Mouse (Mus musculus) gastrocnemius, postnatal 10 days (tissue): ENCODE data around the gene Pla2g16. TPM values are rescaled to one million over a fixed set of nuclear protein-coding genes. Genes with fewer than 3 reads are reported as not detected.
A peak's percentile ranks its signal among the peaks of the same experiment; 100 is the strongest.

Experiments
- DNase-seq: peaks from one replicate; pipeline ENCODE4 v3.0.0; 2021; ENCODE audit warnings: mixed read lengths
- total RNA-seq, 2 experiments: library from RNA; stranded (reverse); gene quantifications; 2 replicates each; pipeline ENCODE4 v1.2.3; 2021

The Pla2g16 gene
- total RNA-seq, 2 experiments from 2014 or later, result 61.0 to 61.6 TPM

DNA sequence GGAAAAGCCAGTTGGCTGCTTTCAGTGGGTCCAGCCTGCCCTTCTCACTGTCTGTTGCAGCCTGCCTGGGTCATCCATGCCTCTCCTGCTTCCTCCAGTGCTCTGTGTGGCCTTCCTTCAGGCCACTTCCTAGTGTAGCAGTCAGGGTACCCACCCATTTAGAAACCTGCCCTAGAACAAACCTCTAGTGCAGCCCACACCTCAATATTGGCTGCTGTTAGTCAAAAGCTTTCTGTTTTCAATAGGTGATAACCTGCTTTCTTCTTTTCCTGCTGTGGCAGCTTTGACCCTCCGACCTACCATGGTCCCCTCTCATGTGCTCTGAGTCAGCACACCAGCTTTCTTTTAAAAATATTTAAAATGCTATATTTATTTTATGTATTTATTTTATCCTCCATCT, 7.2 kb downstream of the Pla2g16 start:
- DNase-seq, result no peak

DNA sequence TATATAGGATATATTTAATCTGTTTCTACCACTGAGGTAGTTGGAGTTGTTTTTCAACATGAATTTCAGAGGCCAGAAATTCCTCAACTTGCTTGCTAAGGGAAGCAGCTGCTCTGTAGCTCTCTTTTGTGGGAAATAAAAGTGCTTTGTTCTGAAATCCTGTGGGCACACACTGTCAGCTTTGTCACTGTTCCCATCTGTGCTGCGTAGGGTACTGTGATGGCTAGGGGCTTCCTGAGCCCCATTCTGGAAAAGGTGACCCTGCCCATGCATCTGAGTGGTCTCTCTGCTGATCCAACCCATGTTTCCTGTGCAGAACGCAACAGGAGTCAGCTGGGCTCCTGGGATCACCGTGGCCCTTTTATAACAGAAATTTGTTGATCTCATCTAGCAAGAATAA, 9.6 kb downstream of the Pla2g16 start:
- DNase-seq, result no peak

DNA sequence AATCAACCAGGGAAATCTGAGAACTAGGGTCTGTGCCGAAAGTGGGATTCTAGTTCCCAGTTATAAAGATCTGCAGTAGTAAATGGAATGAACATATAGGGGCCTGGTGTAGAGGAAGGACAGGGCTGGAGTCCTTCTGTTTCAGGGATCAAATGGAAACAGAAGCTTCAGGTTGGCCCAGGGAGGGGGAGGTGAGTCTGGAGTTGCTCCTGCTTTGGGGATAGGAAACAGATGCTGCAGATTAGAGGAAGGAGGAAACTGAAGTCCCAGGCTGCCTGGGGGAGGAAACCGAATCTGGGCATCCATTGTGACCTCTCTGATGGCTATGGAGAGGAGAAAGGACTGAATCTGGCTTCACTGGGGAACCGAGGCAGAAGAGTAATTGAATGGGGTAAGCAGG, 11.1 kb downstream of the Pla2g16 start:
- DNase-seq, result no peak

DNA sequence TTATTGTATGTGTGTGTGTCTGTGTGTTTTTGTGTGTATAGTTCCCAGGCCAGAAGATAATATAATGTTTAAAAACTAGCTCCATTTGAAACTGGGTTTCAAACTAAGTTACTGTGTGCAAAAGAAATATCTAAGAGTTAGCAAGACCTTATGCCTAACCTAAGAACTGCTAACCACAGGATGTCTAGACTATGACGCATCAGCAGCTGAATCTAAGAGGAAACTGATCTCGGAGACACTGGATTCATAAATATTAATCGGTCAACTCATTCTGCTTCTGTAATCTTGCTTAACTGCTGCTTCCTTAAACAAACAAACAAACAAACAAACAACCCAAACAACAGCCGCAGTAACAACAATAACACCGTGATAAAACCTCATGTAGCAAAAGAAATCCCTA, 12.4 kb downstream of the Pla2g16 start:
- DNase-seq, result no peak

DNA sequence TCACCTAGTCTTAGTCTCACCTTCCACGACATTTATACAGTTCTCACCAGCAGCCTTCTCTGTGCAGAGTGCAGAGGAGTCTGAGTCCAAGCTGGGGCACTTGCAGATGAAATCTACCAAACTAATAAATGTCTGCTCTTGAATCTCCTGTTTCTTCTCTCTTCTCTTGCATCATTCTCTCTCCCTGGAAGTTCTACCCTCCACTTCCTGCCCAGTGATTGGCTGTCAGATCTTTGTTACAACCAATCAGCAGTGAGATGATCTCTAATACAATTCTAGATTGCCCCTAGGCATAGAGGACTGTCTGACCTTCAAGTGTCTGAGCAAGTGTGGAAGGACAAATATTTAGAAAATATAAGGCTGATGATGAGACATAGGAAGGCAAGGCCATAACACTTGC, 18.9 kb downstream of the Pla2g16 start:
- DNase-seq, result no peak

DNA sequence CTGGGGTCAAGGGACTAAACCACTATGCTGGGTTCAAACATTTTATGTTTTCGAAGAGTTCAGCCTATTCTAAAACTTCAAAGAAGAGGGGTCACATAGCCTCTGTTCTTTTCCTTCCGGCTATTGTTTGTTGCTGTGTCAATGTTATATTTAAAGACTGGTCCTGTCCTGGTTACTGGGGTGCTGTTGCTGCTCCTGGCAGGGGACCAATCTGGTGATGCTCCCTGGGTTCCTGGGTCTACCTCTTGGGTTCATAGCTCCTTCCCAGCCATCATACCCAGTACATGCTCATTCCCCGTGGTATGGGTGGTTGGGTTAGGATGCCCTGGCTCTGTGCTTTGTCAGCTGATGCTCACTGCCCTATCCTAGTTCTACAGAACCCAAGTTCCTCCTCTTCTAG, 20.5 kb downstream of the Pla2g16 start:
- DNase-seq, result no peak

DNA sequence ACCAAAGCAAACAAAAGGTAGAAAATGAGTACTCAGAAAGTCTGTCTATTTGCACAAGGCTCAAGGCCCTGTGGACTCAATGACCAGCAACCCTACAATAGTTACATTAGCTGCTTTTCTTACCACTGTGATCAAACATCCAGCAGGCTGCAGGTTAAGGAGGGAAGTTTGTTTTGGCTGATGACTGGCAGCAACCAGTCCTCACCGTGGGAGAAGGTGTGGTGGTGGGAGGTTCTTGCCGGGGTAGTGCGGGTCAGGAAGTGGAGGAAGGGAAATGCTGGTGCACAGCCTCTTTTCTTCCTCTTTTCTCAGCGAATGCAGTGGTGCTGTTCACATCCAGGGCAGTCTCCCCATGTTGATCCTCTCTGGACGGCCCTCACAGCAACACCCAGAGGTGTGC, 23.8 kb downstream of the Pla2g16 start:
- DNase-seq, result no peak

DNA sequence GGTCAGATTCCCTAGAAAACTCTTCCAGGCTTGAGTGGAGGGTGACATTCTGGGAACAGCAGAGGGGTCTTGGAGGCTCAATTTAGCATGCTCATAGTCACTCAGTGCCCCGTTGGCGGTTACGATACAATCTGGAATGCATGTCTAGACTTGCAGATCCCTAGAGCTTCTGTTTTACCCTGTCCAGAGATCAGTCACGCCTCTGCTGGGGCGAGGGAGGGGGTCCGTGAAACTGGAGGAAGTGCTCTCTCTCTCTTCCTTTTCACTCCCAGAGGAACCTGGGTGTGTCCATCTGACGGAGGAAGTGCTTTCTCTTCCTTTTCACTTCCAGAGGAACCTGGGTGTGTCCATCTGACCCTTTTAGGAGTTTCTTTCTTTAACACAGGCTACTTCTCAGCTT, 25.8 kb downstream of the Pla2g16 start:
- DNase-seq, result no peak

DNA sequence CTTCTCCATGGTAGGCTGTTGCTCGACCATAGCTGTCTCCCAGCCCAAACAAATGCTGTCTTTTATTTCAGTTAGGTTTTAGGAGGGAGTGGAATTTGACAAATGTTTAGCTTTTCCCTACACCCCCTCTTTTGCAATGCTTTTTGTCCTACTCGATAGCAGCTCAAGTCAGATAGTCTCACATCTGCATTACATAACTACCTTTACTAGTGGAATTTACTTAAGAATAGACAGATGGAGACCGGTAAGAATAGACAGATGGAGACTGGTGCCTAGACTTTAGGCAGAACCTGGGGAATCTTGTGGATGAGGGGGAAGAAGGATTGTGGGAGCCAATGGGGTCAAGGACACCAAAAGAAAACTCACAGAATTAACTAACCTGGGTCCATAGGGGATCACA, 26.3 kb downstream of the Pla2g16 start:
- DNase-seq, result no peak

DNA sequence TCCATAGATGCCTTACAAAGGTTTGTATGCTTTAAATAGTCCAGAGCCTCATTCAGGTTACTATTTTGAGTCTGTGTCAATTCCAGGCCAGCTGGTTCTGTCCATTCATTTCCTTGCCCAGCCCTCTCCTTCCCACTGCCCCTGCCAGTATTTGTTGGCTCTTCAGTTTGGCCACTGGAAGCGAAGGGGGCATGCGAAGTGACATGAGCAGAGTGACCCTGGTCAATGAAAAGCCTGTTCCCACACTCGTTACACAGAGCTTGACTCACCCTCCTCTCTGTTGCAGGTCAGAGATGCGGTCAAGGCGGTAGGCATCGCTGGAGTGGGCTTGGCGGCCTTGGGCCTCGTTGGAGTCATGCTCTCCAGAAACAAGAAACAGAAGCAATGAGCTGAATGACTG, 28.0 kb downstream of the Pla2g16 start:
- DNase-seq, result no peak

DNA sequence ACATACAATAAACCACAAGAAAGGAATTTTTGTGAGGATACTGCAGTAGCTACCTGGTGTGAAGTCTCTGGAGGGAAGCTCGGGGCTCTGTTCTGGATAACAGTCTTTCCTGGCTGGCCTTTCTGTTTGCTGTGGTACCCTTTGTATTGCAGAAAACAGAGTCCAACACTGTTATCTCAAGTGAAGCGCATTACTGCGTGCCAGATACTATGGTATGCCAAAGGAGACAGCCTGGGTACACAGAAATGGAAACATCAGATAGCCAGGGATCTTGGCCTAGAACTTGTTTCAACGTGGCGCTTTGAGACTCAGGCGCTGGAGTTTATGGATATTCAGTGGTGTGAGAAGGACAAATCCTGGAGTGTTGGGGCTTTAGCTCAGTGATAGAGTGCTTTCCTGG, 28.5 kb downstream of the Pla2g16 start:
- no peak for DNase-seq

DNA sequence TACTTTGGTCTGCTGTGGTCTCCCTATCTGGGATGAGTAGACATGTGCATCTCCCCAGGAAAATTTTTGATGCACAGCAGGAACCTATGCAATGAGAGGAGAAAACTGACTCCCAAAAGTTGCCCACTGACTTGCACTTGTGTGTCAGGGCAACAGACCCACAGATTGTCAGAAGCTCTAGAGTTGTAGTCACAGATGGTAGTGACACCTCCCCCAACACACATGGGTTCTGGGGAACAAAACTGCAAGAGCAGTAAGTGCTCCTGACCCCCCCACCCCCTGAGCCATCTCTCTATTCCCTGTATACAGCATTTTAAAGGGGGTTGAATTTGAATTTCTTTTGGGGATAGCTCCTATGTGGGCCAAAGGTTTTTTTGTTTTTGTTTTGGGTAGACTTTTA, 33.5 kb downstream of the Pla2g16 start:
- no peak for DNase-seq

DNA sequence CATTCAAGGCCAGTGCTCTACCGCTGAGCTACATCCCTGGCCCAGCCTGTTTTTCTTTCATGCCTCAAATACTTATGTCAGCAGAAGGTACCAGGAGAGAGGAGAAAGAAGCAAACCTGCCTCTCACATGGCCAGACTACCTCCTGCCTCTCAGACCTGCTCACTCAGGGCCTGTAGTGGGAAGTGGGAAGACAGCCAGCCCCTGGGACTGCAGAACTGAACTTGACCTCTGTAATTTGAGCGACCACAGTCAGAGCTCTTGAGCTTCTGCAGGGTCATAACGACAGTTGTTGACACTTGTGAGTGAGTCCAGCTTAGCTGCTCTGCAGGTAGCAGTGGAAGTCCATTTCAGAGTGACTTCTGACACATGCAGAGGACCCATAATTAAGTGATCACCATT, 34.8 kb downstream of the Pla2g16 start:
- peak; percentile 29 for DNase-seq

DNA sequence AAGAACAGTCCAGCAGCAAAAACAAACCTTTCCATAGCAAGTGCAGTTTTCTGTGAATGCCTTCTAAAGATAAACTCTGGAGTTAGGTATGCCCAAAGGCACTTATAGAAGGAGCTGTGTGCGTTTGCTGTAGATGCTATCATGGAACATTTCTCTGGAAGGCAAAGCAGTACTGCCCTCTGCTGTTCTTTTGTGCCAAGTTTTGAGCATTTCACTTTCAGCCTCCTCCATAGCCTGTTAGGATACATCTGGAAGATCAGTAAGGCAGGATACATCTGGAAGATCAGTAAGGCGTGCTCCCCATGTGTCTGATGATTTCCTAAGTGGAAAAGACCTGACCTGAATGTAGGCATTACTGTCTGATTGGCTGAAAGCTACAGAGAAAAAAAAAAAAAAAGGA, 38.3 kb downstream of the Pla2g16 start:
- DNase-seq, result no peak

DNA sequence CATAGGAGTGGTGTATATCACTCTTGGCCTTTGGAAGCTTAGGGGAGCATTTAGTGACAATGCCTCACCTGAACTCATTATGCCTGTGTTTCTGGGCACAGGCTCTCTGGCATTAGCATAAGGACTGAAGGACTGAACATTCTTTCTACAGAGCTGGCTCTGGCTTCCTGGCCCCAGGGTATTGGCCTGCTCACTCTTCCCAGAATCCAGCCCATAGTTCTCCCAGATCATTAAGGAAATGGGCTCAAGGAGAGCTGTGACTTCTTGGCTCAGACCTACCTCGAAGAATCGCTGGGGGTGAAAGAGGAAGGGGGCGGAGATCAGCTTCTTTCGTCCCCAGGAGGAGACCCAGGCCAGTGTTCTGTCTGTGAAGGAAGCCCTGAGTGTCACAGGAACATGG, 41.2 kb downstream of the Pla2g16 start:
- DNase-seq, result no peak

DNA sequence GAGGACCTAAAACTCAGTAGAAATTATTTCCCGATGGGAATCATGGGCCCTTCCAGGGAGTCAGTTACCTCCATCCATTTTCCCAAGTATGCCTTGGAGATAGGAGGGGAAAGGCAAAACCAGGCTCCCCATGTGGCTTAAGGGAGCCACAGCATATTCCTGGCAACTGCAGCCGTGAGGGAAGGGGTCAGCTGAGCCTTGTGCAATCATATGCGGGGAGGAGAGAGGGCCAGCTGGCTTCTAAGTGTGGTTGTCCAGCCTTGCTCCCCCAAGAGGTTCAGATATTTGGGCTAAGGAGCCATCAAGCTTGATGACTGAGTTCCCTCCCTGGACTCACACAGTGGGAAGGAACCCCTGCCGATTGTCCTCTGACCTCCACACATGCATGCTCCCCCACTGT, 44.3 kb downstream of the Pla2g16 start:
- DNase-seq, result no peak

DNA sequence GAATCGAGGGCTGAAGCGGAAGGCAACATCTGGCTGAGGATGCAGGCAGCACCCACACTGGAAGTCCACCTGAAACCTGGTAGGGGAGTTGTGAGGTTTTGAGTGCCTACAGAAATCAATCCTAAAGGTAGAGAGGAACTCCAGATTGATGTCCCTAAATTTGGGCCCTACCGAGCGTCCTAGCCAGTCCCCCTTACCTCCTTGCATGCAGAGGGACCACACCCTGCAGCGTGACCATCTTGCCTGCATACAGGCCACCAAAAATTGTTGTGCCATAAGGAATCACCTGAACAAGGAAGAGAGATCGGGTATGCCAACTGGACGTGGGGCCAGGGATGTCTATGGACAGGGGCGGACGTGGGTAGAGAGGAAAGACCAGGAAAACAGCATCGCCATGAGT, 46.8 kb downstream of the Pla2g16 start:
- no peak for DNase-seq

DNA sequence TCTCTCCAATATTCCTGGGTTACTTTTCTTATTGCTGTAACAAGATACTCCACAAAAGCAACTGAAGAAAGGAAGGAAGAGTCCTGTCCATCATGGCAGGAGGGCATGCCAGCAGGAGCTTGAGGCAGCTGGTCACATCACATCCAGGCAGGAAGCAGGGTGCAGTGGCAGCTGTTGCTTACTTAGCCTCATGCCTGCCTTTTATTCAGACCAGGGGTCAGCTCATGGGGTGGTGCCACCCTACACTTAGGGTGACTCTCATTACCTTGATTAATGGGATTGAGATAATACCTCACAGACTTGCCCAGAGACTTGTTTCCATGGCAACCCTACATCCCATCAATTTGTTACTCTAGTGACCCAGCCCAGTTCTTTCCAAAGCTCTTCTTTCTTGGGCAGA, 47.8 kb downstream of the Pla2g16 start:
- DNase-seq, result no peak

DNA sequence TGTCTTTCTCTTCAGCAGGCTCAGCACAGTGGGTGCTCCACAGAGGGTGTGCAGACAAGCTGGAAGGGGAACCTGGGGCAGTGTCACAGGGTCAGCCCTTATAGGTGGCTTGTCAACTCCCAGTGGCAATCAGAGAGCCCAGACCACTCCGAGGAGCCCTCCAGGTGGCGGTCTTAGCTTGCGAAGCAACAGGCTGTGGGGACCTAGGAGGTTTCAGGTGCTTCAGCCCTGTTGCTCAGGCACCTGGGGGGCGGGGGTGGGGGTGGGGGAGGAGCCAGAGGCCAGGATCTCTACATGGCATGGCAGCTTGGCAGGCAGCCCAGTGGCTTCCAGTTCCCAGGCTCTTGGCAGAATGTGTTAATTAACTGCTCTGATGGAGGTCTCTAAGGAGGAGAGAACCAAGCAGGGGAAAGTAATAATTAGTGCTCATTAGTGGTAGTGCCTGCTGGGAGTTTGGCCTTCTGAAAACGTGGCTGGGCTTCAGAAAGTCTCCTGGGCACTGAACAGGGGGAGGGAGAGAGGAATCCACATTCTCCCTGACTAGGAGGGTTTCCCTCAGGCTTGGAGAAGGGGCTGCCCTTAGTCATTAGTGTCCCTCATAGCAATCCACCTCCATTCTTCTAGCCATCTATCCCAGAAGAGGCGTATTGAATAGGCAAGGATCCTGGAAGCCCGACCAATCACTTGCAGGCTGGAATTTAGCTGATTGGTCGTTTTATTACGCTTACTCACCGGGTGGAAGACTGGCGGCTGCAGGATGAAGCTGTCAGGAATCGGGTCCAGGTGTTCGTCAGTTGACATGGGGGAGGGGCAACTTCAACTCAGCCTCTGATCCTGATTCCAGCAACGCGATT, 48.9 kb downstream of the Pla2g16 start:
- no peak for DNase-seq

DNA sequence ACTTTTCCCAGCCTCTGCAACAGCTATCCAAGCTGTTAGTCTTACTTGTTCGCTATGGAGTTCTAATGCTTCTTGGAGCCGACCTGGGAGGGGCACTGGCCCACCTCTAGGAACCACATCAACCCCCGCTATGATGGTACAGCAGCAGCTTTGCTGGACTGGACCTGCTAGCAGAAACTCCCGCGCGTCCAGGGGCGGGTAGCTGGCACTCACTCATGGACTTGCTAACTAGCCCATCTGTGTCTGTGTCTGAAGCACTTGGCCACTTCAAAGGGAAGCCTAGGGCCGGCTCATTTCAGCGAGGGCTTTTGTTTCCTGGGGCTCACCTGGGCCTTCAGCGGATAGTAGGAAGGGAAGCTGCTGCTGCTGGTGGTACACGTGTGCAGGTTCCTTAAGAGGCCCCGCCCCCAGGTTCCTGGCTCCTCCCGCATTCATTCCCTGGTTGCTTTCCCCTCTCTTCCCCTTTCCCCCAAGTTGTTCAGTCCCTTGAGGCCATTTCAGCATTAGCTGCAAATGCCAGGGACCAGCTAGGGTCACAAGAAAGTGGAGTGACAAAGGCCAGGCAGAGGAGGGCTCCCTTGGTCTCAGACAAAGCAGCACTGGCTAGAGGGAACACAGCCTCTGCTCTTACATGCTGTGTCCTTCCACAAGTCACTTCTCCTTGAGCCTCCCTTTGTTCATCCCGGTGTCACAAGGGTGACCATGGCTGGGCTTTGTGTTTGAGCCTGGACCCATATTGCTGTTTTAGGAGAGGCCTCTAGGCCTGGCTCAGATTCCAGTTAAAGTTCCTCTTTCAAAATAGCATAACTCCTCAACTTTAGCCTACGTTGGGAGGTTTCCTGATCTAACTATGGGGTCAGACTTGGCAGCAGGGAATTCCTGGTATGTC, 49.8 kb downstream of the Pla2g16 start, which contains the start of gene Lgals12:
TSS of gene Lgals12 (minus strand) at position 393 of the 889 bp plus-strand sequence.
- no peak for DNase-seq

DNA sequence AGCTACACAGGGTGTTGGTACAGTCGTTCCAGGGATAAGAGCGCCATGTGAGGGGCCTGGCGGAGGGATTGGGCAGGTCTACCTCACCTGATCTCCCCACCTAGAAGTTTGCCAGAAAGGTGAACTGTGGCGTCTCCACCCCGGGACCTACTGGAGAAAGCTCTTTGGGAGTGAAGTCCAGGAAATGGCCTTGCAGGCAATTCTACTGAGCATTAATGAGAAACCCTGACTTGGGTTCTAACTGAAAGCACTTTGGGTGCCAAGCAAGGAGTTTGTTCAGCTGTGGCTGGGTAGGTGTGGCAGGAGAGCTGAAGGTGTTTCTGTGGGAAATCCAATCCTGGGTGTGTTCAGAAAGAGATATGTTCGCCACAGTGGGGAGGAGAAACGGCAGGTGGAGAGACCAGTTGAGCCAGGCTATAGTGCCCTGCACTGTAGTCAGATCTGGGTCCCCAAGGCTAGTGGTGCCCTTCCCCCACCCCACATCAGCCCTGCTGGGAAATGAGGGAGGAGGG, 50.5 kb downstream of the Pla2g16 start:
- DNase-seq, result no peak

DNA sequence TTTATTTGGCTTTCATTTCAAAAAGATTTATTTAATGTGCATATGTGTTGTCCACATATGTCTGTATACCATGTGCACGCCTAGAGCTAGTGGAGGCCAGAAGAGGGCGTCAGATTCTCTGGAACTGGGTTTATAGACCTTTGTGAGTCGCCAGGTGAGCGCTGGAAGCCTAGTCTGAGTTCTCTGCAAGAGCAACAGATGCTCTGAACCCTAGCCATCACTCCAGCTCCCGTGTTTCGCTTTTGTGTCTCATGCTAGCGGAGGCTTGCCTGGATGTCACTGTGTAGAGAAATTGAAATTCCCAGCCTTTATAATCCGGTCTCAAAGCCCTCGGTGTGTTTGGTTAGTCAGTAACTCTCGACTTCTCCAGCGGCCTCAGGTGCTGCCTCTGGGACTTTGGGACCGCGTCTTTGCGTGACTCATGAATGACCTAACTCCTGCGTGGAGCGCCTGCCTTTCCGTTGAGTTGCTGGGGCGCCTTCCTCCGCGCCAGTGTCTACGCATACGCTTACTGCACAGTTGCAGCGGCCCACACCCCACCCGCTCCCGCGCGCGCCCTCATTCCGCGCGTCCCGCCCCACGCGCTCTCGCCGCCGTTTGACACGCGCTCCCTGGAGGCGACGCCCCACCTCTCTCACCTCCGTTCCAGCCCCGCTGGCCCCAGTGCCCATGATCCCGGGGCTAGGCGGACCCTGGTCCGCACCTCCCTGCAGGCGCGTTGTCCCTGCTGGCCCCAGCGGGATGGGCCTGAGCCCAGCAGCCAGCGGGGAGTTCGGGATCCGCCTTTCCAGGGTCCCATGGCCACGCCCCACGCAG, 54.9 kb downstream of the Pla2g16 start, which contains the start of gene Hrasls5:
TSS of gene Hrasls5 (plus strand) at position 600 of the 816 bp plus-strand sequence.
- DNase-seq, result peak; percentile 16
